Mouse (Mus musculus) mature B cell (primary cell): ENCODE data around the gene Mipol1.

Experiments used
- in situ Hi-C: fragments of 300-500 bp; cut with MboI; formaldehyde crosslinking; loops from 2 replicates; pipeline ENCODE4 v1.14.3; 2019

Mipol1 gene

DNA sequence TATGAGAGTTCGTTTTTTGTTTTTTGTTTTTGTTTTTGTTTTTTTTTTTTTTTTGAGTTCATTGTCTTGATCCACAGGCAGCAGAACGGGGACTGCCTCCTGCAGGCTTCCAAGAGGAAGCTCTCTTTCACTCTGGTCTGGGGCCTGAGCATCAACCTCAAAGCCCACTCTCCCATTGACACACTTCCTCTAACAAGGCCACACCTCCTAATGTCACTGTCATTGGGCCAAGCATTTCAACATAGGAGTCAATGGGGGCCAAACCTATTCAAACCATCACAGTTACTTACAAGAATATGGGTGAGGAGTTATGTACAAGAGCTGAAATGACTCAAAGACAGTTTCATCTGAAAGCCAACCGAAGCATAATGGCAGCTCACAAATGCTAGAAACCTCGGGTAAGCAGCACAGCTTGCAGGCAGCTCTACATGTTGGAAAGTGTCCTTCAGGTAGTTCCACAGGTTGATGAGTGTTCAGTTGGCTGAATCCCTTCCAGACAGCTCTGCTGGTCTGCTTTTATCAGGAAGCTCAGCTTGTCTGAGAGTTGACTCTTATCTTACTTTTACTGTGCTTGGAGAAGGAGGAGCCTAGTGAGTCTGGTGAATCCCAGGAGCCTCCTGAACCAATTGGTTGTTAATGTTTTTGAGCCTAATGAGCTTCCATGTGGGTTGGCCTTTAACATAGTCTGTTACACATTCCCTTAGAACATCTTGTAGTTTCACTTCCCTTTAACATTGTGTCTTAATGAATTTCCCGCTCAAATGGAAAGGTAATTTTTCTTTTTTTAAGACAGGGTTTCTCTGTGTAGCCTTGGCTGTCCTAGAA, 13.7 kb downstream of the Mipol1 start:
- in situ Hi-C loops, result loop anchor here (25.0 kb wide), 1 partner anchor 1968 kb away; the partner anchor contains the start of gene Fbxo33

DNA sequence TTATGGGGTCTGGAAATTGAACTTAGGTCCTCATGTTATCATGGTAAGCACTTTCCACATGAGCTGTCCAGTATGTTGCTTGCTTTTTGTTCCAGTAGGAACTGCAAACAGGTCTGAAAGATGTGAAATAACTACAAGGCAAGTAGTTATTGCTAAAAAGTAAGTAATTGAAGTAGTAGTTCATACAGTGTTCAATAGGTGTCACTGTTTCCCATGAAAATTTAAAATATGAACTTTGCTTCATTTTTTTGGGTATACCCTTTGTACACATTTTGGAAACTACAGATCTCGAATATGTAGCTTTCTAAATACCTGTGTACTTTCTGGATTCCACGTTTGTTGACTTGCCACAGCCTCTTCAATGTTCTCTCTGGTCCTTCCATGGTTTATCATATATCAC, 28.3 kb downstream of the Mipol1 start:
- in situ Hi-C loops, result no loop called here

DNA sequence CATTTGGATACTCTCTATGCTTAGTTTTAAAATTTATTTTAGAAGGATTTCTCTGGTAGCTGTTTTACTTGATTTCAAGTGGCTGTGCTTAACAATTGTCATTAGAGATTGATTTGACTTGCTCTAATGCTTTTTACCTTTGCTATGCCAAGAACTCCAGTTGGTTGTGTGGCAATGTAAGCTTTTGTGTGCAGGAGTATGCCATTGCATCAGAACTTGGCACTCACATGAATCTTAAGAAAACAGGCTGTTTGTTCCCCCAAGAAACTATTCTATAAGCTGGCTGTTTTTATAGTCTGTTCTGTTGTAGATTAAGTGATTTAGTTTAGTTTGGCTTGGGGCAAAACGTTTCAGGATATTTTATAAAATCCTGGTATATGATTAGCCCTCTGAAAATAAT, 45.2 kb downstream of the Mipol1 start:
- in situ Hi-C loops, result no loop called here

DNA sequence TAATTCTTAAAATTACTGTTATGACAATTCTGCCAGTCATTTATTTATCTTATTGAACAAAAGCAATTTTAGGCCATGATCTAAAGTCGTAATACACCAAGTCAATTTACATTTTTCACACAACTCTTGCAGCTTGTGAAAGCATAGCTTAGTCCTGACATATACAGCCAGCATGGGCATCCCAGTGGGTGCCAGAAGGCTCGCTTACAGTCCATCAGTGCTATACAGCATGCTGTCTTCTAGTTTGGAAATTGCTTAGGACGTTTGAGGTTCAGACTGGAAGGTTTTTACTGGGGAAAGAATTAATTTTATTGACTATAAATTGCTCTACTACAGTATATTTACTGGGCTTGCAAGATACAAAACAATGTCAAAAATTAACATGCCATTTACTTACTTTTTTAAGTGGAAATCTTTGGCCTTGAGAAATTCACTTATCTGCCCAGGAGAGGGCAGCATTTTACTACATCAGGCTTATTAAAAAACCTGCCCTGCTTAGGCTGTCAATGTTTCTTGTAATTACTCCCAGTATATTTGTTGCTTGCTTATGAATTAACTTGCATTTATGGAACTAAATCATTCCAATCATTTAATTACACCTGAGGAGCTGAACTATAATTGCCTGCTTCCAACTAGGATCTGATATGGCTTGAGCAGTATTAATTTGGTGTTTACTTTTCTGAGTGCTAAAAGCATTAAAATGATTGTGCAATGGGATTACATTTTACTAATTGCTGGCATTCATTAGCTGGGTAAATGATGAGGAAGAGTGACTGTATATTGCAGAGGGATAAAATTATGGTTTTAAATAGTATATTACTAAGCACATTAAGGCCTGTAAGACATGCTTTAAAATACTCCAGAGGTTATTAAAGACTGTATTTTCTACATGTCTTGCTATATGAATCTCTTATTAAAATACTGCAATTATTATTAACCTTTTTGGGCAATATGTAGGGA, 51.2 kb downstream of the Mipol1 start:
- in situ Hi-C loops, result no loop called here

DNA sequence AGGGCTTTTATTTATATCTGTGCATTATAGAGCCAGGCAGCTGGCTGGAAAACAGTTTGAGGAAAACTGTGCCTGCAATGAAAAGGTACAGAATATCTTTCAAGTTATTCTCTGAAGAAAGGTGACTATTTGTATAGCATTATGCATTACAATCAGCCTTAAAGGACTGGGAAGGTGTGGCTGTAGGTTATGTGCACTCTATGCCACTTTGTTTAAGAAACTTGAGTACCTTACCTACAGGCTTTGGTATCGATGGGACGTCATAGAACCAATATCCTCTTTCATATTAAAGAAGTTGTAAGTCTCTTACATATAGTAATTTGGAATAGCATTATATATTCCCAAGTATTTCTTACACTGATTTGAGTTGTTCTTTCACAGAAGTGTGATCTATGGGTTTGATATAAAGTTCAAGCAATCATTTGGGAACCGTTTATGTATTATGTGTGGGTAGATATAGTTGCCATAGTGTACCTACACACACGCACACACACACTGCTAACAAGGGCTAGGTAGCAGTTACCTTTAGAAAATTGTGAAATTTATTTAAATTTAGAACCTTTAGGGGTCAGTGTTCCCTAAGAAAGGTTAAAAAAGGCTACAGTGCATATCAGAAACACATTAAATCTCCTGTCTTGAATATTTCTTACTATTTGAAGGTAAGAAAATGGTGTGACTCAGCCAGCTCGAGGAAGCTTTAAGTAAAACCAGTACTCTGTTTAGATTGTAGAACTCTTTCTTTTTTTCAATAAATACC, 55.3 kb downstream of the Mipol1 start:
- in situ Hi-C loops, result no loop called here

DNA sequence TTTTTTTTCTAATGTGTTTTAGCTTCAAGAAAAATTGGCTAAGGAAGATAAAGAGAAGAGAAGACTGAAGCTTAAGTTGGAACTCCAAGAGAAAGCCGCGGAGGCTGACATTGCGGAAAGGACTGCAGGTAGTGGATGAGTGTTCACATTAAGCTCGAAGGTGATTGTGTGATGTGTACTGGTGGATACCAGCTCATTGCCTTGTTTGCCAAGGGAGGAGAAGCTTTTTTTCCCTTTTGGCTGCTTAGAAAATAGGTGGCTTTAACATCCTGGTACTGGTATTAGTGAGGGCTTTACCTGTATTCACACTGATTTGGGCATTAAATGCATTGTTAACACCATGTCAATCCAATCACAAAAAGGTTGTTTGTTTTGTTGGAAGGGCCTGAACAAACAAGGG, 77.1 kb downstream of the Mipol1 start:
- in situ Hi-C loops, result no loop called here

DNA sequence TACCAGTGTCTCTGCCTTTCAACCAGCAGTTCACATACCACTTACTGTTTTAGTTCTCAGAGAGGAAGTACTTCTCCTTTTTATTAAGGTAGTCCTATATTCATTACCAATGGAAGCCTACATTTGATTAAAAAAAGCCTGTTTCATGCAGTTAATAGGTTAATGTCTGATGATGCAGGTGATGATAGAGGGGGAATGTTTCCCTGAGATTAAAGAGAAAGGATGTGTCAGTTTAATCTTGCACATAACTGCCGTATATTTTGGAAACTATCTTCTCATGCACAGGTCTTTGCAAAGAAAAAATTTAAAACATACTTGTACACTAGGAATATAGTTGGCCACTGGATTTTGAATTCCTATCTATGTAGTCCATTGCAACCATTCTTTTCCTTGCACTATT, 77.5 kb downstream of the Mipol1 start:
- in situ Hi-C loops, result no loop called here

DNA sequence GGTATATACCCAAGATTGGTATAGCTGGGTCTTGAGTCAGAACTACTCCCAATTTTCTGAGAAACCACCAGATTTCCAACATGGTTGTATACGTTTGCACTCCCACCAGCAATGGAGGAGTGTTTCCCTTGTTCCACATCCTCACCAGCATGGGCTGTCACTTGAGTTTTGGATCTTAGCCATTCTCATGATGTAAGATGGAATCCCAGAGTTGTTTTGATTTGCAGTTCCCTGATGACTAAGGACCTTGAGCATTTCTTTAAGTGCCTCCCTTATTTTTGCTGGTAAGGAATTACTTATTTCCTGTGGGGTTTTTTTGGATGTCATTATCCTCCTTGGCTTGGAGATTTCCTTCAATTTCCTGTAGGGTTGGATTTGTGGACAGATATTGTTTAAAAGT, 108.8 kb downstream of the Mipol1 start:
- in situ Hi-C loops, result no loop called here

DNA sequence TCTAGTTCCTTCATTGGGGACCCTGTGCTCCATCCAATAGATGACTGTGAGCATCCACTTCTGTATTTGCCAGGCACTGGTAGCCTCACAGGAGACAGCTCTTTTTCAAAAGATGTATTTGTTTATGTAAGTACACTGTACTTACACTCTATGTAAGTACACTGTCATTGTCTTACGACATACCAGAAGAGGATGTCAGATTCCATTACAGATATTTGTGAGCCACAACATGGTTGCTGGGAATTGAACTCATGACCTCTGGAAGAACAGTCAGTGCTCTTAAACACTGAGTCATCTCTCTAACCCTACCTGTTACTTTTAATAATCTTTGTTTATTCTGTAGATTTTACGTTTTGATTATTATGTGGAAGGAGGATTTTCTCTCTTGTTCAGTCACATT, 109.9 kb downstream of the Mipol1 start:
- in situ Hi-C loops, result no loop called here

DNA sequence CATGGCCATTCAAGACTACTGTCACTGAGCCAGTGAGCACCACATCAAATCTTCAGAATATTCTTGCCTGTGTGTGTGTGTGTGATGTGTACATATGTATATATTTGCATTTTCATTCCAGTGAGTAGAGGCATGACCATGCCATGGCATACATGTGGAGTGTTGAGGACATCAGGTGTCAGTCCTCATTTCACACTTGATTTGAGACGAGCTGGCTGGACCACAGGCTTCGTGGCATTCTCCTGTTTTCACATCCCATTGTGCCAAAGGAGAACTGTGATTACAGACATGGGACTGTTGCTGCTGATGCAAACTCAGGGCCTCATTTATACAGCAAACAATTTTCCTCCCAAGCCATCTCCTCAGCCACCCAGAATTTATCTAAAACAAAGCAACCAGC, 132.5 kb downstream of the Mipol1 start:
- in situ Hi-C loops, result no loop called here

DNA sequence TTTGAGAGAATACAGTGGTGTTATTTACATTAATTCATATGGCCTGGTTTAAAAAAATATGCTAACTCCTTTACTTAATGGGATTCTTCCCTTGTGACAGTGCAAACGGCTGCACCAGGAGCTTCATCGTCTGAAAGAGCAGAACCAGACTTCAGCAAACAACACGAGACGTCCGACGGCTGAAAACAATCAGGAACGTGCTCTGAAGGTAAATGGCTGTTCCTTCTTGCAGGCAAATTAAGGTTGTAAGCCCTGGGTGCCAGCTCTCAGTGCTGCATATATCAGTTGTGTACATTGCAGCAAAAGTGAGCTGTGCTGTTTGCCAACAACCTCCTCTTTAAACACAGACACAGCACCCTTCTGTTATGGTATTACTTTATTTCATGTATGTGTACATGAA, 133.8 kb downstream of the Mipol1 start:
- in situ Hi-C loops, result no loop called here

DNA sequence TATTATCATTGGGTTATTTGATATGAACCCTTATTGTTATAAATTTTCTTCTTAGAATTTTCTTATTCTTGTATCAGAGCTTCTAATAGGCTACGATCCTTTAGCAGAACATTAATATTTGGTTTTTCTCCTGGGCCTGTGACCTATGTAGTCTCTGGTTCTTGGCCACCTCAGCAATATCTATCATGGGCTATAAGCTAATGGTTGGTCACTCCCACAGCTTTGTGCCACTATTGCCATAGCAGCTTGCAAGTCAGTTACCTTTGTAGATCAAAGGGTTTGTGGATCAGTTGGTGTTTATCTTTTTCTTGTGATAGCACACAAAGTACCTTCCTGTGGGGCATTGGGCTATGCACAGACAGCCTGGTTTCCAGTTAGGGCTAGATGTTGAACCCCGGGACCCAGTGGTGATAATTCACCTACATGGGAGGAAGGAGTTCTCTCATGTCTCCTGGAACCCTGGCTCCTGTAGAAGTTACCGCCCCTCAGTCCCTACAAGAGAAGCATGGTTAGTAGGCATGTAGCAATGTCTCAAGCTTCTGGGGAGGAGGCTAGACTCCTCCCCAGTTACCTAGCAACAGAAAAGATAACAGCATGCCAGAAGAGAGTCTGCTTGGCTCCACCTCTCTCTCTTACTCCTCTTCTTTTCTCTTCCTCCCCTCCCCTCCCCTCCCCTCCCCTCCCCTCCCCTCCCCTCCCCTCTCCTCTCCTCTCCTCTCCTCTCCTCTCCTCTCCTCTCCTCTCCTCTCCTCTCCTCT, 141.7 kb downstream of the Mipol1 start:
- in situ Hi-C loops, result no loop called here

DNA sequence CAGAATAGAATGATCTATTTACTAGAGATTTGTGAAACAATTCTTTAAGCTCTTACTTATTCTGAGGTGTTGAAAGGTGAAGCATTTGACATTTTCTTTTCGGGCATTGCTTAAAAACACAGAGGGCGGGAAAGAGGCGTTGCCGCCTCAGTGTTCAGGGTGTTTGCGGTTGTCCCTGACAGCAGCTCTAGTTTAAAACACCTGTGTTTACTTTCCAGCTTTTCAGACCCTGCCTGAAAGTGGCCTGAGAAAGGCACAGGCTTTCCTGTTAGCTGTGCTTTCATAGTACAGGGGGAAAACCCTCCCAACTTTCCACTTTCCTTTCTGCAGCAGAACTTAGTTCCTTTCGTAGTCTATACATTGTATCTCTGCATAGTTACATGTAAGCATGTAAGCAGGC, 152.6 kb downstream of the Mipol1 start:
- in situ Hi-C loops, result no loop called here

DNA sequence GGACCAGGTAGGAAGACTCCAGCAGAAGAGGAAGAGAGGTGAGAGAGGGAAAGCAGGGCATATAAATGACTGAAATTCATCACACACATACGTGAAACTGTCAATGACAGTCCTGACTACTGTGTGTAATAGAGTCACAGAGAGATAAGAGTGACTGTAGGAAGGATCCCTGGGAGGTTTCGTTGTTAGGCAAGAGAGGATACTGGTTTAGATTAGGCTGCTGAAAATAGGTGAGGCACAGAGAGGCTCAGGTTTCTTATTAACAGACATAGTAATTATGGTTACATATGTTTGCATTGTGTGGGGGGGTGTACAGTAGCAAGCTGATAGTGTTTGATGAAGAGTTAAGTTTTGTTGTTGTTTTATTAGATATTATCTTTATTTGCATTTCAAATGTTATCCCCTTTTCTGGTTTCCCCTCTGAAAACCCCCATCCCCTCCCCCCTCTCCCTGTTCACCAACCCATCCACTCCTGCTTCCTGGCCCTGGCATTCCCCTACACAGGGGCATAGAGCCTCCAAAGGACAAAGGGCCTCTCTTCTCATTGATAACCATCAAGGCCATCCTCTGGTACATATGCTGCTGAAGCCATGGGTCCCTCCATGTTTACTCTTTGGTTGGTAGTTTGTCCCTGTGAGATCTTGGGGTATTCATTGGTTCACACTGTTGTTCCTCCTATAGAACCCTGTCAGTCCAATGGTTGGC, 157.5 kb downstream of the Mipol1 start:
- in situ Hi-C loops, result no loop called here

DNA sequence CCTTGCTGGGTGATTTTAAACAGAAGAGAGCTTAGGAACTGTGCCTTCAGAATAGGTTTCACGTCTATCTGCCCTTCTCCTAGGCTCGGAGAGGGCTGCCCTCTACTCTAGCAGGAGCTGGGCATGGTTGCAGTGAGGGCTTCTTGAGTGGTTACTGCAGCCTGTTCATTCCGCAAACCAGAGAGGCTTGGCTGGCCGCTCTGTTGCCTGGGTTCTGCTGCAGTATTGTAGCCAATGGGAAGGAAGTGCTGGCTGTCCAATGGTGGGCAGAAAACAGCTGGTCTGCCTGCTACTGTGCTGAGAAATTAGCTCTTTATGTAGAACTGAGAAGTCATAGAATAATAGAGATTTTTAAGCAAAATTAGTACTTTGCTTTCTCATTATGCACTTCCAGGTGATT, 169.3 kb downstream of the Mipol1 start:
- in situ Hi-C loops, result no loop called here

DNA sequence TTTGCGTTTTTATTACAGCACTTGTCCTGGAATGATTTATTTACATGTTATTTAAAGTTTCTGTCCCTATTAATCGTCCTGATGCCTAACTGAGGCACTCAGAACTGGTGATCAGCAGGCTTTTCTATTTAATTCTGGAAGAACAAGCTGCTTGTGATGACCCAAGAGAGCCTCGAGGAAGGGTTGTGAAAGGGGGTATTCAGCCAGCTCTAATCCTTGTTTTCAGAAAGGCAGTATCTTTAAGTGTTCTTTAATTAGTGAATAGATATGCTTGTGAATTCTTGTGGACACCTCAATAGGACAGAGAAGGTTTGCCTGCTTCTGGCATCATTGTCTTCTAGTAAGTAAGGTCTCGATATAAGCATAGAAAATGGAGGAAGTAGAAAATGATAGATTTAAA, 170.0 kb downstream of the Mipol1 start:
- in situ Hi-C loops, result no loop called here

DNA sequence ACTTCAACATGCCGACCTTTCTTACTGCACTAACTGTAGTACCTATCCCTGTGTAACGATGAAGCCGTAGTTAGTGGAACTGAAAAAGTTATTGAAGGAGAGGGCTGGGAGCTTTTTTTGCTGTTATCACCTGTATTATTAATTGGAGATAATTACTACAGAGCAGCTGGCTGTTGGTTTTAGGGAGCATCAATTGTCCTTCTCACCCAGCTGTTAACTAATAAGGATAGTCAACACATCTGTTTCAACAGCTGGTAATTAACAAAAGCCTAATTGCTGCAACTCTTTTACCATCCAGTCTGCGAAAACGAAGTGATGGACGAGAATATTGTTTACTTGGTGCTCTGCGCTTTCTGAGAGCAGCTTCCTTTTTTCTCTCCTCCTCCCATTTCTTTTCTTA, 170.9 kb downstream of the Mipol1 start:
- in situ Hi-C loops, result no loop called here

DNA sequence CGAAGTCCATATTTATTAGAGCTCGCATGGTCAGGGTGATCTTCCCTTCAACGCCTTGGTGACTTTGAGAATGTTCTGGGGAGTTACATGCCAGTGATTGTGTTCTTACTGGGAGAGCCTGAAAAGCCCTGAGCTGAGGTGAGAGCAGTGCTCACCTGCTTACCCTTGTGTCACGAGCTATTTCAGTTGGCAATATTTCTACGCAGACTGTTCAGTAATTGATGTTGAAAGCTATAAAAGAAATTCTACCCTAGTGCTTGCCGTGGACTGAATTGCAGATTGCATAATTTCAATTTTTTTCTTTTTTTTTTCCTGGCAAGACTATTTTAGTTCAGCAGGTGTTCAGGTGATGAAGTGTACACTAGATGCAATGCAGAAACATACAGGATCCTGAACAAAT, 172.1 kb downstream of the Mipol1 start:
- in situ Hi-C loops, result no loop called here

DNA sequence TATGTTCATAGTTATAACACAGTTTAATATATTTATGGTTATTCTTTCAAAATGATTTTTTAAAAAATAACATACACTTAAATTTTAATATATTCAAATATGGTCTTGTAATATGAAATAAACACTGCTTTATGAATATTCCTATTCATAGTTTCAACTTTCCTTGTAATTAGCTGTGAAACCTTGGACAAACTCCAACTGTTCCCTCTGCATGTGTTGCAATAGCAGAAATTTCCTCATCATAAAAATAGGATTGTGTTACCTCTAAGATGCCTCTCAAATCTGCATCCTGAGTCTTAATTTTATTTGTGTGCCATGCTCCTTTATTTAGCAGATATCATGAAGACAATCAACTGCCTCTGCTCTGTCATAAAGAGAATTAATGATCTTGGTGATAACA, 179.7 kb downstream of the Mipol1 start:
- in situ Hi-C loops, result no loop called here

DNA sequence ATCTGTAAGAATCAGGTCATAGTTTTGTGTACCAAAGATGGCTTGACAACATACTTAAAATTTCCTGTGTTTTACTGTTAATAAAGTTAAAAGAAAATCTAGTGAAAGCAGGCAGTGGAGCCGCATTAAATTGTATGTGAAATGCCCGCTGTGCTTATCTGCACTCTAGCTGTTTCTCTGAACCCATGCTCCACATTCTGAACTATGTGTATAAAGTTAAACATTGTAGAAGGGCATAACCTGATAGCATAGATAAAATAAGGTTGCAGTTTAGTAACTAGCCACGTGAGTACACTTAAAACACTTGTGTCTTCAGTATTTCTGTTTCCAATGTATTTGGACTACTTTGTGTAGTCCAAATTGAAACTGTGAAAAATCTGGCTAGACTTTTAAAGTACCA, 183.6 kb downstream of the Mipol1 start:
- in situ Hi-C loops, result no loop called here

DNA sequence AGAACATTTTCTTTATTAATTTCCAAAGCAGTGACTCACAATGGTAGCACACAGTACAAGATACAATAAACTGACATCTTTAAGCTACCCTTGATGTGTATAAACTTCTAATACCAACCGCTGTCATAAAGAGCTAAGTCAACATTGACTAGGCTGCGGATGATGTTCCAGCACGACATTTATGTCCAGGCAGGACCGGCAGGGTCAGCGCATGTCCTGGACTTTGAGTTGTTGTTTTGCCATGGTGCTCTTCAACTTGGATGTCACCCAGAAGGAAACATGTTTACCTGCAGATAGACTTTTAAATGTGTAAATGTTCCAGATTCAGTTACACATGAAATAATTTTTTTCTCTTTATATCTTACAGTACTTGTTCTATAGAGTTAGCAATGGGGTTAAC, 194.7 kb downstream of the Mipol1 start:
- in situ Hi-C loops, result no loop called here
